Mouse (Mus musculus): ENCODE measurements around the gene Cacna1f.

GRCm38 (mm10) chrX:7680864-7681263 is 74.0 kb downstream of the Cacna1f start, which contains the start of gene Magix:
- TF ChIP-seq CTCF (IDR thresholded peaks at IDR 0.05; ENCODE audit: low read depth, low read length) (no peak), POLR2A (IDR thresholded peaks at IDR 0.05; ENCODE audit: extremely low read depth, insufficient read depth, low read length) (no peak)
